8 mouse cellular contexts compared by ENCODE assay signal in genomic region chr17:32350382-32350983, GRCm38 (mm10). TPM values are rescaled to one million over a fixed set of nuclear protein-coding genes. Genes with fewer than 3 reads are reported as not detected.
DNase-seq lines count a peak whose midpoint lies in the region; ATAC-seq lines count a peak whose summit lies in the region.

Gene Akap8l (minus strand): TSS chr17:32350607.

- H3K27ac ChIP-seq in brown adipose tissue, adult 24 weeks (replicated peaks; ENCODE audit: low read depth, low read length), result peak within 1 kb of the TSS; percentile 79
- H3K27ac ChIP-seq in heart, embryonic 13.5 days (replicated peaks), result peak within 1 kb of the TSS; percentile 84
- peak within 1 kb of the TSS; percentile 88 for H3K27ac ChIP-seq in liver, embryonic 12.5 days
- H3K27ac ChIP-seq in stomach, embryonic 15.5 days, result peak within 1 kb of the TSS; percentile 81

- H3K36me3 ChIP-seq in heart, embryonic 13.5 days, result peaks cover 20% of the 10 kb centered on the region
- peaks cover 30% of the 10 kb centered on the region for H3K36me3 ChIP-seq in liver, embryonic 12.5 days
- H3K36me3 ChIP-seq in stomach, embryonic 15.5 days, result peaks cover 13% of the 10 kb centered on the region

- H3K4me3 ChIP-seq in brown adipose tissue, adult 24 weeks (ENCODE audit: insufficient read depth, low read depth, low read length), result peak within 1 kb of the TSS; percentile 83
- H3K4me3 ChIP-seq in heart, embryonic 13.5 days, result peak within 1 kb of the TSS; percentile 84
- H3K4me3 ChIP-seq in liver, embryonic 12.5 days, result peak within 1 kb of the TSS; percentile 81
- peak within 1 kb of the TSS; percentile 94 for H3K4me3 ChIP-seq in stomach, embryonic 15.5 days (replicated peaks)

- 0 out of 2 replicates have a peak, but pooled peaks cover 2% of the 10 kb centered on the region for H3K4me1 ChIP-seq in brown adipose tissue, adult 24 weeks (ENCODE audit: control insufficient read depth, insufficient read depth, insufficient read length, low read length)
- H3K4me1 ChIP-seq in heart, embryonic 13.5 days, result peaks cover 22% of the 10 kb centered on the region
- peaks cover 46% of the 10 kb centered on the region for H3K4me1 ChIP-seq in liver, embryonic 12.5 days
- peaks cover 14% of the 10 kb centered on the region for H3K4me1 ChIP-seq in stomach, embryonic 15.5 days

- peak; percentile 95 for ATAC-seq in heart, embryonic 13.5 days (ENCODE audit: extremely low read depth, insufficient number of reproducible peaks, low FRiP score, low TSS enrichment)
- ATAC-seq in liver, embryonic 12.5 days, result peak; percentile 96
- ATAC-seq in stomach, embryonic 15.5 days (ENCODE audit: insufficient read depth, low FRiP score, low read depth), result peak; percentile 96

- under 1% methylated on average over 37 of the region's 37 CpGs for WGBS in heart, embryonic 13.5 days
- WGBS in liver, embryonic 12.5 days (ENCODE audit: insufficient replicate concordance), result under 1% methylated on average over 37 of the region's 37 CpGs
- under 1% methylated on average over 37 of the region's 37 CpGs for WGBS in stomach, embryonic 15.5 days

- DNase-seq in CD4-positive, CD25-positive, alpha-beta regulatory T cell, adult 2 months (ENCODE audit: low read depth, low spot score), result peak; percentile 97
- DNase-seq in fat pad, adult 2 months (ENCODE audit: extremely low read depth, low read depth, low spot score), result peak; percentile 94
- DNase-seq in kidney, postnatal 10 days, result peak; percentile 96
- DNase-seq in natural killer cell, adult 2 months (ENCODE audit: low spot score in 2 of 2), result peak; percentile 95 to 96

- peak within 1 kb of the TSS; percentile 91 for H3K9ac ChIP-seq in heart, embryonic 13.5 days
- peak within 1 kb of the TSS; percentile 90 for H3K9ac ChIP-seq in liver, embryonic 12.5 days
- peak within 1 kb of the TSS; percentile 60 for H3K9ac ChIP-seq in stomach, embryonic 15.5 days

- H3K27me3 ChIP-seq in heart, embryonic 13.5 days (replicated peaks), result no peaks in the 10 kb centered on the region
- no peaks in the 10 kb centered on the region for H3K27me3 ChIP-seq in liver, embryonic 12.5 days (replicated peaks)
- no peaks in the 10 kb centered on the region for H3K27me3 ChIP-seq in stomach, embryonic 15.5 days (replicated peaks)

- no peaks in the 10 kb centered on the region for H3K9me3 ChIP-seq in heart, embryonic 13.5 days
- no peaks in the 10 kb centered on the region for H3K9me3 ChIP-seq in liver, embryonic 12.5 days (replicated peaks)
- H3K9me3 ChIP-seq in stomach, embryonic 15.5 days, result no peaks in the 10 kb centered on the region

- peak within 1 kb of the TSS; percentile 83 for H3K4me2 ChIP-seq in heart, embryonic 13.5 days
- peak within 1 kb of the TSS; percentile 92 for H3K4me2 ChIP-seq in liver, embryonic 12.5 days
- H3K4me2 ChIP-seq in stomach, embryonic 15.5 days, result peak within 1 kb of the TSS; percentile 89

RNA-seq across cellular contexts. Expression of gene Akap8l, which starts in this region (rescaled TPM):
- 23.0 and 27.9 TPM in 2 replicates for polyA plus RNA-seq in brown adipose tissue, adult 24 weeks (2012; ENCODE audit: insufficient read depth, insufficient read length, missing spikeins)
- polyA plus RNA-seq in heart, embryonic 13.5 days (2015; fragmentation: Nextera tagmentation; extraction: Ambion mirVana), result 83.9 and 84.3 TPM in 2 replicates
- polyA plus RNA-seq in liver, embryonic 12.5 days (2016; fragmentation: Nextera tagmentation; extraction: Ambion mirVana), result 49.7 and 50.1 TPM in 2 replicates
- 83.5 and 91.1 TPM in 2 replicates for polyA plus RNA-seq in stomach, embryonic 15.5 days (2015; fragmentation: Nextera tagmentation; extraction: Ambion mirVana)

Comparison
In these comparisons a context has a peak if more than half of its experiments do, and no peak if none do; other contexts are left out.
1. Peak in every context shown above with its lines: DNase-seq, ATAC-seq, H3K4me3 ChIP-seq and H3K27ac ChIP-seq.